Mouse (Mus musculus): ENCODE data around the gene Tiparp. TPM values are rescaled to one million over a fixed set of nuclear protein-coding genes. Genes with fewer than 3 reads are reported as not detected.

The Tiparp gene
- total and polyA plus RNA-seq, 3 experiments: 9.6 to 25.1 (median 13.7) TPM

GRCm38 (mm10) chr3:65487419-65488088 is 40.7 kb upstream of the Tiparp start:
- dilution Hi-C loops (cut with MboI; ENCODE audit: extremely low pct_ligation_motif_present, extremely low pct_unique_long_range_greater_than_20kb, low sequenced_read_pairs) (no loop called here), in situ Hi-C loops (cut with MboI; ENCODE audit: low pct_ligation_motif_present, low pct_unique_long_range_greater_than_20kb, low sequenced_read_pairs) (no loop called here)
- Histone ChIP-seq H3K4me3 (replicated peaks in 1 of 3; ENCODE audit: low read depth in 2 of 3, low read length in 2 of 3, poor library complexity in 1 of 3) (no peak overlapping the region), H3K9ac (ENCODE audit: insufficient read depth, low read depth) (no peak overlapping the region), H3K79me2 (replicated peaks; ENCODE audit: control insufficient read depth, extremely low read depth, insufficient read depth, poor library complexity, severe bottlenecking) (no peaks in the 10 kb centered on the region), H3K27me3 (replicated peaks) (no peaks in the 10 kb centered on the region), H3K4me1 (ENCODE audit: control insufficient read depth in 1 of 2, insufficient read depth in 2 of 2) (peaks cover 0 to 9% of the 10 kb centered on the region in 2 experiments; a peak in 3 of 4 replicates), H3K27ac (ENCODE audit: insufficient read depth, low read depth) (no peak overlapping the region), H3K36me3 (replicated peaks in 1 of 2; ENCODE audit: control insufficient read depth in 1 of 2, insufficient read depth in 1 of 2, low read length in 1 of 2) (no peaks in the 10 kb centered on the region), H3K4me2 (ENCODE audit: insufficient read depth, low read depth, poor library complexity, severe bottlenecking) (no peak overlapping the region), H3K9me3 (replicated peaks; ENCODE audit: low read length) (peaks cover 3% of the 10 kb centered on the region)
- TF ChIP-seq PAX5 (IDR thresholded peaks at IDR 0.05; ENCODE audit: low read length) (no peak), MYC (IDR thresholded peaks at IDR 0.05; ENCODE audit: low read depth, low read length) (no peak), E2F4 (IDR thresholded peaks at IDR 0.05; ENCODE audit: insufficient replicate concordance, low read depth, low read length) (no peak), ZC3H11A (IDR thresholded peaks at IDR 0.05; ENCODE audit: low read depth, low read length) (no peak), KAT2A (IDR thresholded peaks at IDR 0.05; ENCODE audit: insufficient replicate concordance, low read length) (no peak), BHLHE40 (IDR thresholded peaks at IDR 0.05; ENCODE audit: low read depth, low read length) (no peak), ETS1 (conservative IDR thresholded peaks at IDR 0.05; ENCODE audit: low read depth, low read length) (no peak), ZMIZ1 (IDR thresholded peaks at IDR 0.05; ENCODE audit: low read depth, low read length) (no peak), MAZ (IDR thresholded peaks at IDR 0.05; ENCODE audit: low read depth, low read length) (no peak), CTCF (conservative IDR thresholded peaks at IDR 0.05 in 1 of 2, IDR thresholded peaks at IDR 0.05 in 1 of 2; ENCODE audit: low read depth in 2 of 2, low read length in 2 of 2) (no peak), MAFK (IDR thresholded peaks at IDR 0.05; ENCODE audit: insufficient replicate concordance, low read length) (no peak), MAX (IDR thresholded peaks at IDR 0.05; ENCODE audit: low read length) (no peak), CHD2 (IDR thresholded peaks at IDR 0.05; ENCODE audit: low read length) (no peak), EP300 (IDR thresholded peaks at IDR 0.05; ENCODE audit: low read length) (no peak), SIN3A (IDR thresholded peaks at IDR 0.05; ENCODE audit: low read length) (no peak), TBP (conservative IDR thresholded peaks at IDR 0.05; ENCODE audit: low read depth, low read length) (no peak), POLR2AphosphoS2 (IDR thresholded peaks at IDR 0.05; ENCODE audit: low read depth, low read length) (no peak), GABPA (IDR thresholded peaks at IDR 0.05; ENCODE audit: insufficient replicate concordance, low read depth, low read length) (no peak)
- no peak for DNase-seq (ENCODE audit: extremely low read depth)

GRCm38 (mm10) chr3:65488556-65489244 is 39.5 kb upstream of the Tiparp start:
- Histone ChIP-seq H3K4me2 (ENCODE audit: insufficient read depth, low read depth, poor library complexity, severe bottlenecking) (no peak overlapping the region), H3K36me3 (replicated peaks in 1 of 2; ENCODE audit: control insufficient read depth in 1 of 2, insufficient read depth in 1 of 2, low read length in 1 of 2) (no peaks in the 10 kb centered on the region), H3K79me2 (replicated peaks; ENCODE audit: control insufficient read depth, extremely low read depth, insufficient read depth, poor library complexity, severe bottlenecking) (no peaks in the 10 kb centered on the region), H3K27me3 (replicated peaks) (no peaks in the 10 kb centered on the region), H3K27ac (ENCODE audit: insufficient read depth, low read depth) (no peak overlapping the region), H3K9me3 (replicated peaks; ENCODE audit: low read length) (peaks cover 3% of the 10 kb centered on the region), H3K4me1 (ENCODE audit: control insufficient read depth in 1 of 2, insufficient read depth in 2 of 2) (peaks cover 0 to 8% of the 10 kb centered on the region in 2 experiments; a peak in 3 of 4 replicates), H3K4me3 (replicated peaks in 1 of 3; ENCODE audit: low read depth in 2 of 3, low read length in 2 of 3, poor library complexity in 1 of 3) (no peak overlapping the region), H3K9ac (ENCODE audit: insufficient read depth, low read depth) (no peak overlapping the region)
- DNase-seq (ENCODE audit: extremely low read depth): no peak
- dilution Hi-C loops (cut with MboI; ENCODE audit: extremely low pct_ligation_motif_present, extremely low pct_unique_long_range_greater_than_20kb, low sequenced_read_pairs) (no loop called here), in situ Hi-C loops (cut with MboI; ENCODE audit: low pct_ligation_motif_present, low pct_unique_long_range_greater_than_20kb, low sequenced_read_pairs) (no loop called here)
- TF ChIP-seq JUND (conservative IDR thresholded peaks at IDR 0.05; ENCODE audit: low read depth, low read length) (no peak), KAT2A (IDR thresholded peaks at IDR 0.05; ENCODE audit: insufficient replicate concordance, low read length) (no peak), ZNF384 (IDR thresholded peaks at IDR 0.05; ENCODE audit: low read depth, low read length) (no peak), ZKSCAN1 (IDR thresholded peaks at IDR 0.05; ENCODE audit: borderline replicate concordance, low read depth, low read length) (no peak), NRF1 (IDR thresholded peaks at IDR 0.05; ENCODE audit: low read depth, low read length) (no peak), IRF4 (IDR thresholded peaks at IDR 0.05; ENCODE audit: low read depth, low read length) (no peak), USF1 (IDR thresholded peaks at IDR 0.05; ENCODE audit: low read depth, low read length) (no peak), ETS1 (conservative IDR thresholded peaks at IDR 0.05; ENCODE audit: low read depth, low read length) (no peak), RCOR1 (conservative IDR thresholded peaks at IDR 0.05; ENCODE audit: low read depth, low read length) (no peak), MXI1 (IDR thresholded peaks at IDR 0.05; ENCODE audit: low read depth, low read length) (no peak), HCFC1 (IDR thresholded peaks at IDR 0.05; ENCODE audit: low read depth, low read length) (no peak), TCF12 (IDR thresholded peaks at IDR 0.05; ENCODE audit: low read depth, low read length) (no peak), SMC3 (IDR thresholded peaks at IDR 0.05; ENCODE audit: low read depth, low read length) (no peak), SIN3A (IDR thresholded peaks at IDR 0.05; ENCODE audit: low read length) (no peak)

All from CH12.LX (cell line).